Mouse (Mus musculus) megakaryocyte-erythroid progenitor cell, adult 5 weeks (primary cell): Measurements from ENCODE around the gene Gabra5. TPM values are rescaled to one million over a fixed set of nuclear protein-coding genes. Genes with fewer than 3 reads are reported as not detected.

ENCODE experiments used
- polyA plus RNA-seq: library from polyadenylated mRNA; stranded (reverse); fragments of >175 nt; gene quantifications from 2 replicates; pipeline ENCODE4 v1.2.3, GENCODE M21; 2012

The Gabra5 gene
- polyA plus RNA-seq = not detected in 2 replicates

GRCm38 (mm10) chr7:57509681-57510141, at the start of gene Gabra5:
Gene Gabra5 (minus strand): TSS chr7:57510059.

DNA sequence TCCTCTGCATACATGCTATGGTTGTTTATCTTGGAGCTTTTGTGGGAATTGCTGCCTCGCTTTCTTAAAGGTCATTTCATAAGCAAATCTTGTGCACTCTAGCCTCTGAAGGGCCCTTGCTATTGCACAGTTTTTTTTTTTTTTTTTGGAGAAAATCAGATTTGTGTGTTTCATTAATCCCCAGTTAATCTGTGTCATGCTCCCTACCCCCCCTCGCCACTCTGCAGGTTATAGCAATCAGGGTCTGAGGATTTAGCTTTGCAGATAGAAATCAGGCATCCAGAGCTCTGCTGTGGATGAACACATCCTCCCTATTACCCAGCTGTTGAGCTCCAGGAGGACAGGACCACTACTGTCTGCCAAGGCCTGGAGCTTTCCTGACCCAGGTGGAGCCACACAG, 90.5 kb downstream of the Gabra5 start, which contains the start of gene Gabrb3:
TSS of gene Gabrb3 (plus strand) at position 301 of the 400 bp plus-strand sequence.

GRCm38 (mm10) chr7:57386517-57387340, 123.1 kb downstream of the Gabra5 start, which contains the start of gene Gabrg3:
Gene Gabrg3 (minus strand): TSS chr7:57387188.

Other genes with a start within 250 kb of the Gabra5 start
- gene Gabrg3, start 122.9 kb downstream of the Gabra5 start, polyA plus RNA-seq = 0.03 TPM in 1 of 2 replicates, not detected in the other
- gene Gabrb3, start 90.4 kb downstream of the Gabra5 start, polyA plus RNA-seq = 0.02 TPM in 1 of 2 replicates, not detected in the other